Mouse (Mus musculus): ENCODE results near the gene Uvrag. TPM values are rescaled to one million over a fixed set of nuclear protein-coding genes. Genes with fewer than 3 reads are reported as not detected.

Uvrag gene
- polyA plus RNA-seq, 1 experiment from 2014 or later, result 15.0 TPM

DNA sequence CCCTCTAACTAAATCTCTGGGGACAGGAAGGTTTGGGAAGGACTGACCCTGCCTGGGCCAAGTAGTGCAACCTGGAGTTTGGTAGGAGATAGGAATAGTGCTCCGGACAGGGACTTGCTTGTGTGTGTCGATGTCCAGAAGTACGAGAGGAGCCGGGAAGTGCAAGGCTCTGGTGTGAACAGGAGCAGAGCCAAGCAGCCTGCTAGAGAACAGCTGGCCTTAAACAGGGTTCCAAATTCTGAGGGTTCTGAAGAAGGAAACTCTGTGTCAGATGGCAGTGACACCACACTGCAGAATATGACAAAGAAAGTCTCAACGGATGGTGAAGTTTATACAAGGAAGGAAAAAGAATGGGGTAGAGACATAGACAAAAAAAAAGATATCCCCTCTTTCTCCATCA, 223.5 kb downstream of the Uvrag start:
- no peak for ATAC-seq (ENCODE audit: low FRiP score, low read depth)
- H3K27ac ChIP-seq, result no peak overlapping the region
- no peaks in the 10 kb centered on the region for H3K4me1 ChIP-seq
- no peaks in the 10 kb centered on the region for H3K27me3 ChIP-seq (replicated peaks)
- no peak overlapping the region for H3K4me3 ChIP-seq
- no peaks in the 10 kb centered on the region for H3K9me3 ChIP-seq
- 87% methylated on average over 5 of the region's 5 CpGs for WGBS
- H3K4me2 ChIP-seq (replicated peaks), result no peak overlapping the region
- H3K36me3 ChIP-seq, result no peaks in the 10 kb centered on the region
- no peak overlapping the region for H3K9ac ChIP-seq

DNA sequence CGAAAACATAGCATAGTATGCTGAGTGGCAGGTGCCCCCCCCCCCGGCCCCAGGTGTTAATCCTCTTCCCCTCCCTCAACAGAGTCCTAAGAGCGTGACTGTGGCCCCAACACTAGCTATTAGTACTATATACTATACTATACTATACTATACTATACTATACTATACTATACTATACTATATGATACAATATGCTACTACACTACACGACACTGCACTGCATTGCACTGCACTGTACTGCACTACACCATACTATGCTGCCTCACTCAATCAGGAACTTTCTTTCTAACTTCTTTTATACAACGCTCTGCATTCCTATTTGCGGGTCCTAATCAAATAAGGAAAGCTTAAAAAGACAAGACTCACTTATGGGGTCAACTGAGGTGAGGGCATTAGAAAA, 224.4 kb downstream of the Uvrag start:
- Histone ChIP-seq H3K36me3 (no peaks in the 10 kb centered on the region), H3K4me3 (no peak overlapping the region), H3K4me2 (replicated peaks) (no peak overlapping the region), H3K9ac (no peak overlapping the region), H3K27me3 (replicated peaks) (no peaks in the 10 kb centered on the region), H3K27ac (no peak overlapping the region), H3K9me3 (no peaks in the 10 kb centered on the region), H3K4me1 (no peaks in the 10 kb centered on the region)
- no peak for ATAC-seq (ENCODE audit: low FRiP score, low read depth)
- WGBS, result 92% methylated on average over 6 of the region's 6 CpGs

DNA sequence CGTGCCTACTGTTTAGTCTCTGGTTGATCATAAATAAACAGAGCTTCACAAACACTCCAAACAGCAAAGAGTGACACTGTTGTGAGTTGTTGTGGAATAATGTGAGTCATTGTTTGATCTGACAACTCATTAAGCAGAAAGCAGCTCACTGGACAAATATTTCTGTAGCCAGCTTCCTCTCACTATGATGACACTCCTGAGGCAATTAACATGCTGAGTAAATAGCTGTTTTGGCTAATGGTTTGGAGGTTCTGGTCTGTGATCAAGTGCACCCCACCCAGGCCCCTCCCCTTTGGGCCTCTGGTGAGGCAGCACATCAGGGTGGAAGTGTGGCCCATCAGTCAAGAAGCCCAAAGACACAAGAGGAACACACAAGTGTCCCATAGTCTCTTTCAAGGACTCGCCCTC, 228.0 kb downstream of the Uvrag start:
- no peaks in the 10 kb centered on the region for H3K9me3 ChIP-seq
- no peak overlapping the region for H3K4me3 ChIP-seq
- WGBS, result 70% methylated on average over 2 of the region's 2 CpGs
- ATAC-seq (ENCODE audit: low FRiP score, low read depth), result no peak
- H3K27ac ChIP-seq, result no peak overlapping the region
- H3K27me3 ChIP-seq (replicated peaks), result no peaks in the 10 kb centered on the region
- H3K4me2 ChIP-seq (replicated peaks), result no peak overlapping the region
- H3K9ac ChIP-seq, result no peak overlapping the region
- no peaks in the 10 kb centered on the region for H3K4me1 ChIP-seq
- H3K36me3 ChIP-seq, result no peaks in the 10 kb centered on the region

DNA sequence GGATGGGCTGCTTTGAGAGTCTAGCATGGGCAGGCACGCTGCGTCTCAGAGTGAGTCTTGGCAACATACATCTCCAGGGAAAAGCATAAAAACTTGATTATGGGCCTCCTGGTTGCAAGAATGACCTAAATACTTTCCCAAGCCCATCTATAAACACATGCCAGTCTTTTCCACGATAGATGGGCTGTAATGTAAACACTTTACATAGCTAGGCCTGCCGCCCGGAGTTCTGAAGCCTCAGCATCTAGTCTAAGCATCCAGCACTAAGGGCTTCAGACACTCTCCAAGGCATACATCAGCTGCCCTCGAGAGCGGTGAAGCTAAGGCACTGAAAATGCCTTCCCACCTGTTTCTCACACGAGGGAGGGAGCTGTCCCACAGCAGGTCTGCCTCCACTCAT, 229.7 kb downstream of the Uvrag start:
- 79% methylated on average over 8 of the region's 8 CpGs for WGBS
- no peak for ATAC-seq (ENCODE audit: low FRiP score, low read depth)
- Histone ChIP-seq H3K4me2 (replicated peaks) (no peak overlapping the region), H3K4me3 (no peak overlapping the region), H3K27ac (no peak overlapping the region), H3K27me3 (replicated peaks) (no peaks in the 10 kb centered on the region), H3K4me1 (no peaks in the 10 kb centered on the region), H3K9me3 (no peaks in the 10 kb centered on the region), H3K36me3 (no peaks in the 10 kb centered on the region), H3K9ac (no peak overlapping the region)

DNA sequence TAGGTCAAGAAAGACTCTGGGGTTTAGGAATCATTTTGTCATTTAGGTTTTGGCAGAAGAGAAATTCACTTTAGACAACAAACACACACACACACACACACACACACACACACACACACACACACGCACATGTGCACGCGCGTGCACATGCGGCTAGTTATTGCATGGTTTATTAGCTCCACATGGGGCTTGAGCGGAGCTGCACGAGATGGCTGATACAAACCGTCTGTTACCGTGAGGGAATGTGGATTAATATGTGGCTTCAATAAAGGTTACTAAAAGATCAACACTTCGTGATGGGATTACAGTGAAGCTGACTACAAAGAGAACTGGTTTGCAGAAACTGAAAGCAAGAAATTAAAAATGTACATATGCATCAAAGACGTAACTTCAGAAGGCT, 230.2 kb downstream of the Uvrag start:
- Histone ChIP-seq H3K9ac (no peak overlapping the region), H3K9me3 (no peaks in the 10 kb centered on the region), H3K4me2 (replicated peaks) (no peak overlapping the region), H3K4me1 (no peaks in the 10 kb centered on the region), H3K27ac (no peak overlapping the region), H3K4me3 (no peak overlapping the region), H3K36me3 (no peaks in the 10 kb centered on the region), H3K27me3 (replicated peaks) (no peaks in the 10 kb centered on the region)
- ATAC-seq (ENCODE audit: low FRiP score, low read depth), result no peak
- WGBS, result 76% methylated on average over 11 of the region's 11 CpGs

DNA sequence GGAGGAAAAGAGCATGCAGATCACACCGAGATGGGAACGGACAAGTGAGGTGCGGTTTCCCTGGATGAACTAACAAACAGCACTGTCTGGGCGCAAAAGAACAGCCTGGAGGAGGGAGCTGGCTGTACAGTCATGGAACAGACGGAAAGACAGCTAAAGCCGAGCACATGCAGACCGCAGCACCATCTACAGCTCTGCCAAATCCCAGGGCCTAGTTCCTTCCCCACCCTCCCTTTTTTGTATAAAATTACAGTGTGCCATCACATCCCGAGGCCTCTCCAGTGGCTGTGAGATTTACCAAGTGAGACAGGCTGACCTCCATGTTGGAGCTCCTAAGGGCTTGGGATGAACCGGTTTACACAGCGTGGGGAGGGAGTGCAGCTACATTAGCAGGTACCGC, 230.8 kb downstream of the Uvrag start:
- H3K4me3 ChIP-seq, result no peak overlapping the region
- no peaks in the 10 kb centered on the region for H3K36me3 ChIP-seq
- no peak overlapping the region for H3K4me2 ChIP-seq (replicated peaks)
- no peaks in the 10 kb centered on the region for H3K9me3 ChIP-seq
- H3K4me1 ChIP-seq, result peaks cover 2% of the 10 kb centered on the region
- H3K9ac ChIP-seq, result no peak overlapping the region
- WGBS, result 83% methylated on average over 11 of the region's 11 CpGs
- no peaks in the 10 kb centered on the region for H3K27me3 ChIP-seq (replicated peaks)
- H3K27ac ChIP-seq, result no peak overlapping the region
- ATAC-seq (ENCODE audit: low FRiP score, low read depth), result no peak

DNA sequence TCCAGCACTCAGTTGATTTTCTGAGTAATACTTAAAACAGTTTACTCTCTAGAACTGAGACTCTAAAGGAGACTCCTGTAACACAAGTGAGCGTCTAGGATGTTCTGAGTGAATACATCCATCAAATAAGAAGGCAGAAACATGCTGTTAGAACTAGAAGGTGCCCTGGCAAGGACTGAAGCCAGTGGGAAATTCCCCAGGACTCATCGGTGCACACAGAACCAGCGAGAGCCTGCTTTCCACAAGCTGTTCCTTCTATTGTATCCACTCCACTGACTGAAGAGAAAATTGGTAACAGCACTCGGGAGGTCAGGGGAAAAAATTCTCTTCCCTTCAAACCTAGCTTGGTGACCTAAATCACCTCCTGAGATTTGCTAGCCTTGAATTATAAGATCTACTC, 233.5 kb downstream of the Uvrag start:
- no peaks in the 10 kb centered on the region for H3K27me3 ChIP-seq (replicated peaks)
- H3K9me3 ChIP-seq, result no peaks in the 10 kb centered on the region
- no peak overlapping the region for H3K27ac ChIP-seq
- H3K9ac ChIP-seq, result no peak overlapping the region
- no peaks in the 10 kb centered on the region for H3K36me3 ChIP-seq
- no peak for ATAC-seq (ENCODE audit: low FRiP score, low read depth)
- H3K4me3 ChIP-seq, result no peak overlapping the region
- H3K4me1 ChIP-seq, result peaks cover 8% of the 10 kb centered on the region
- H3K4me2 ChIP-seq (replicated peaks), result no peak overlapping the region
- WGBS, result 55% methylated on average over 4 of the region's 4 CpGs

DNA sequence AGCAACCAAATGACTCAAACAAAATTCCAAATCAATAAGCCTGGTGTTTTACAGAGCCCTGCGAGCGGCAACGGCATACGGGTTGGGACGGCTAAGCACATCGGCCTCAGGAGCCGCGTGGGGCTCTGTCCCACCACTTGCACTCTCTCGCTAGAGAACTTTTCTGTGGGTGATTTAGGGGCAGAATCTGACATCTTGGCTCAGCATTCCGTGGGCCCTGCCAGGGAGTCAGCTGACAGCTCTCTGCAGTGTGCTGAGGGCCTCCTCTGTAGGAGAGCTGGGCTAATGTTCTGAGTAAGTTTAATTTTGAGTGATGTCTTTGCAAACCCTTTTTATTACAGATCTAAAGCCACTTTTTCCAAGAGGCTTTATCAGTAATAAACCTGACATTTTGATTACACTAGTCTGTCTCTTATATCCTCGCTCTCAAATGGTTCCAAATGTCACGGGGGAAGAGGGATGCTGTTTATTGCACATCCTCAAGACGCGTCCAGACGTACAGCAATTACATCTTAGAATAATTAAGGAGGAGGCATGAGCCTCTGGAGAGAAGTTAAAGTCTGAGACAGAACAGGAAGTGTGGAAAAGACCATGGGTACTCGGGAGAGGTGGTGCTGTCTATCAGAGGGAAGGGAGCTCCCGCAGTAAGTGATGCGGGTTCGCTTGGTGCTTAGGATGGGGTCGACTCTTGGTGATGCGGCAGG, 236.1 kb downstream of the Uvrag start:
- H3K4me2 ChIP-seq (replicated peaks), result no peak overlapping the region
- H3K4me3 ChIP-seq, result no peak overlapping the region
- no peak overlapping the region for H3K9ac ChIP-seq
- 63% methylated on average over 21 of the region's 21 CpGs for WGBS
- peaks cover 8% of the 10 kb centered on the region for H3K4me1 ChIP-seq
- H3K27me3 ChIP-seq (replicated peaks), result no peaks in the 10 kb centered on the region
- no peaks in the 10 kb centered on the region for H3K36me3 ChIP-seq
- H3K27ac ChIP-seq, result no peak overlapping the region
- ATAC-seq (ENCODE audit: low FRiP score, low read depth), result no peak
- no peaks in the 10 kb centered on the region for H3K9me3 ChIP-seq

DNA sequence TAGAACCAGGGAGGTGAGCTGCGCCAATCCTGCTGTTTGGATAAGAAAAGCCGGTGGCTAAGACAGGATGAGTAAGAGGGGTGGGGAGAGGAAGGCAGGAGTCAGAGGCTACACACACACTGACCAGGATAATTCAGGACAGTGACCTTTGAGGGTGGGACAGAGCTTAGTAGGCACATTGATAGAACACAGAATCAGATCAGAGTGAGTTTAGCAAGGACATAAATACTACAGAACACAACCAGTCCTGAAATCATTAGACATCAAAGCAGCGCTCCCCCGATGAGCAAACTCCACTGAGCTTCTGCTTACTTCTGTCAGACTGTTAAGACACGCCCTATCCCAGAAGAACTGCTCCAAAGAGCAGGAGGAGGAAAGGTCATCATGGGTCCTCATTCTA, 237.1 kb downstream of the Uvrag start:
- Histone ChIP-seq H3K27ac (no peak overlapping the region), H3K27me3 (replicated peaks) (no peaks in the 10 kb centered on the region), H3K9me3 (no peaks in the 10 kb centered on the region), H3K9ac (no peak overlapping the region), H3K4me3 (no peak overlapping the region), H3K36me3 (no peaks in the 10 kb centered on the region), H3K4me2 (replicated peaks) (no peak overlapping the region), H3K4me1 (peaks cover 8% of the 10 kb centered on the region)
- ATAC-seq (ENCODE audit: low FRiP score, low read depth), result no peak
- WGBS, result 50% methylated on average over 5 of the region's 5 CpGs

DNA sequence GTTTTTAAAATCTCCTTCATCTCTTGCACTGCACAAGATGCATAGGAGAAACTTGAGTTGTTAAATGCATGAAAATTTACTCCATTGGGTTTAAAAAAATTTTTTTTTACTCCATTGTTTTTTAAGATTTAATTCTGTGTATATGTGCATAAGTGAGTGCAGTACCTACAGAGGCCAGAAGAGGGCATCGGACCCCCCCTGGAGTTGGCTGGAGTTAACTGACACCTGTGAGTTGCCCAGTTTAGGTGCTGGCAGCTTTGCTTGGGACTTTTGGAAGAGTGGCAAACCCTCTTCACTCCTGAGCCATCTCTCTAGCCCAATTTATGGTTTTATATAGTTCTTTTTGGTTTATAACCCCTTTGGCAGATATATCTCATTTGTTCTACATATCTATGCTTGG, 239.8 kb downstream of the Uvrag start:
- 94% methylated on average over 1 of the region's 1 CpGs for WGBS
- peaks cover 8% of the 10 kb centered on the region for H3K4me1 ChIP-seq
- no peak overlapping the region for H3K9ac ChIP-seq
- no peak overlapping the region for H3K27ac ChIP-seq
- H3K4me3 ChIP-seq, result no peak overlapping the region
- H3K27me3 ChIP-seq (replicated peaks), result no peaks in the 10 kb centered on the region
- ATAC-seq (ENCODE audit: low FRiP score, low read depth), result no peak
- no peak overlapping the region for H3K4me2 ChIP-seq (replicated peaks)
- H3K36me3 ChIP-seq, result no peaks in the 10 kb centered on the region
- H3K9me3 ChIP-seq, result no peaks in the 10 kb centered on the region

DNA sequence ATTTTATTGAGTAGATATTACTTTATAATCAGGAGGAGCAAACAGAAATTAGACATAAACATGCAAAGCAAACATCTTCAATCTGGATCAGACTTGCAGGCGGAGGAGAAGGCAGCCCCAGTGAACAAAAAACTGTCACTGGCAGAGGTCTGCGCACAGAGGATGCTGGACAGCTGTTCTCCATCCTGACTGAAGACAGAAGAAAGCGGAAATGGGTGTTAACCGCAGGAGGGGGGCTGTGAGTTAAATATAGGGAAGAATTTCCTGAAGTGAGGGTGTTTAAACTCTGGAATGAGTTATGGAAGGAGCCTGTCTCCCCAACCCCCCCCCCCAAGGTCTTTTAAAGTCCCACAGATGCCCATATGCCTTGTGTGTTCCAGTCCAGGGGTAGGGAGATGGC, 241.1 kb downstream of the Uvrag start:
- no peak overlapping the region for H3K27ac ChIP-seq
- no peak for ATAC-seq (ENCODE audit: low FRiP score, low read depth)
- no peaks in the 10 kb centered on the region for H3K9me3 ChIP-seq
- H3K27me3 ChIP-seq (replicated peaks), result no peaks in the 10 kb centered on the region
- H3K4me2 ChIP-seq (replicated peaks), result no peak overlapping the region
- H3K9ac ChIP-seq, result no peak overlapping the region
- no peaks in the 10 kb centered on the region for H3K36me3 ChIP-seq
- peaks cover 3% of the 10 kb centered on the region; the same call in 1 of the 2 replicates for H3K4me1 ChIP-seq
- 78% methylated on average over 4 of the region's 4 CpGs for WGBS
- H3K4me3 ChIP-seq, result no peak overlapping the region

DNA sequence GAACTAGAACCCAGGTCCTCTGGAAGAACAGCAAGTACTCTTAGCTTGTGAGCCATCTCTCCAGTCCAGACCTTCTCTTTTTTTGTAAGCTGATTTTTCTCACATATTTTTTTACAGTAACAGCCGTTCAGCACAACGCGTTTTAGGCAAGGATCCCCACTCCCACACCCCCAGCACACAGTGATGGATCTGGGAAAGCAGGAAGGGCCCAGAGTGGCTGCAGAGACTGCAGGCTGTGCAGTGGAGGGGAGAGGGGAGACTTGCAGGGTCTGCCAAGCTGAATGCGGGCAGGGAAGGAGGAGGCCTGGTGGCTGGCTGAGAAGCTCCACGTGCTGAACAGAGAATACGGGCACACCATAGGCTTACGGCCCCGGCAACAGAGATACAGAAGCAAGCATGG, 243.6 kb downstream of the Uvrag start:
- Histone ChIP-seq H3K4me2 (replicated peaks) (no peak overlapping the region), H3K9me3 (no peaks in the 10 kb centered on the region), H3K4me3 (no peak overlapping the region), H3K27ac (no peak overlapping the region), H3K4me1 (peaks cover 7% of the 10 kb centered on the region), H3K36me3 (no peaks in the 10 kb centered on the region), H3K27me3 (replicated peaks) (no peaks in the 10 kb centered on the region), H3K9ac (no peak overlapping the region)
- 96% methylated on average over 8 of the region's 8 CpGs for WGBS
- ATAC-seq (ENCODE audit: low FRiP score, low read depth), result no peak

DNA sequence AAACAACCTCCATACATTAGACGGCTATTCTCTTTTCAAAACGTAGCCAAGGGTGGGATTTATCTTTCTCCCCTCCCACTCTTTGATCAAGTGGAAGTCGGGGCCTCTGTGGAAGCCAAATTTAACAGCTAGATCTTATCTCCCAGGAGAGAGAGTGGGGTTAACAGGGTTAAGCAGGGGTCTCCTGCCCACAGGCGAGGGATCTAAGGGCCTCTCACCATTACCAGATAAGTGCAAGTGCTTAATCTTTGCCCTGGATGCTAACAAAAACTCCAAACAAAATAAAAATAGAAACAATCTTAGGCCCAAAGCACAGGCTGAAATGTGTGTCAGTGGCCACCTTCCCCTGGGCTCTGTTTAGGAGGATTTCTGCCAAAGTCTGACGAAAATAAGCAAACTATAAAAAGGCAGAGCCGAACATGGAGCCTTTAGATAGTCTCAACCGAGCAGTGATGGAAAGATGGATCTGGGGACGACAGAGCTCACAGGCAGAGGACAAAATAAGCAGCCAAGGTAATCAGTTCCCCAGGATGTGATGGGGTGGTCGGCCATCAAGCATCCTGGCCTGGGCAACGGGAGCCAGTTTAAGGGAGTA, 245.3 kb downstream of the Uvrag start:
- 60% methylated on average over 10 of the region's 10 CpGs for WGBS
- Histone ChIP-seq H3K36me3 (no peaks in the 10 kb centered on the region), H3K9me3 (no peaks in the 10 kb centered on the region), H3K4me1 (peaks cover 12% of the 10 kb centered on the region), H3K4me3 (no peak overlapping the region), H3K9ac (no peak overlapping the region), H3K27me3 (replicated peaks) (no peaks in the 10 kb centered on the region), H3K4me2 (replicated peaks) (no peak overlapping the region), H3K27ac (no peak overlapping the region)
- ATAC-seq (ENCODE audit: low FRiP score, low read depth), result no peak

Measured in neural tube, embryonic 12.5 days (tissue).